Mouse (Mus musculus) cortical plate, adult 2 months (tissue): ENCODE results near the gene Sdsl.

Source experiments
- CTCF ChIP-seq: fragments of 200-500 bp; IDR thresholded peaks from 2 replicates; pipeline ENCODE4 v1.5.1; 2011; ENCODE audit warnings: mild to moderate bottlenecking, control low read depth, low read length; ENCODE audit not compliant: insufficient read depth; ENCODE audit errors: extremely low read depth
- POLR2A ChIP-seq: fragments of 200-500 bp; IDR thresholded peaks from 2 replicates; pipeline ENCODE4 v1.6.1; 2011; ENCODE audit warnings: mild to moderate bottlenecking, low read length, control low read depth; ENCODE audit not compliant: insufficient read depth; ENCODE audit errors: extremely low read depth

GRCm38 (mm10) chr5:120439887-120440670, 32.5 kb downstream of the Sdsl start:
- TF ChIP-seq CTCF = no peak
- no peak for TF ChIP-seq POLR2A
